Mouse (Mus musculus) large intestine, adult 2 months (tissue): ENCODE measurements at regions not wholly inside any gene's neighbourhood (a gene's known extent, or its start where the extent isn't known, plus 50 kb on each side); places are given as distances from the start of the nearest gene placed in this dataset.
"Not testable (repeated sequence)": the region's sequence is repeated elsewhere in the genome, so short reads cannot be mapped to it uniquely, and the experiment has no call there.

Experiments used
- DNase-seq: peaks from one replicate; pipeline ENCODE4 v3.0.0-alpha.2; 2012; ENCODE audit warnings: low read depth, low spot score
- WGBS: fragments of 180-500 bp; shearing (Covaris S2); methylation state at CpG from one replicate; pipeline ENCODE4 v1.1.7; 2018; 5-methylcytosine and 5-hydroxymethylcytosine counted together

GRCm38 (mm10) chr3:128471111-128471510 is 575.0 kb upstream of the Fam241a start:
- peak; percentile 2 for DNase-seq
- WGBS: 34% methylated on average over 3 of the region's 3 CpGs

- no peak for DNase-seq
Observed at GRCm38 (mm10) chr3:128429706-128430105, 533.6 kb upstream of the Fam241a start.

- DNase-seq: no peak
- WGBS: 51% methylated on average over 2 of the region's 2 CpGs
Observed at GRCm38 (mm10) chr3:128415568-128415967, 519.4 kb upstream of the Fam241a start.

- no peak for DNase-seq
- WGBS: 61% methylated on average over 1 of the region's 1 CpGs
Observed at GRCm38 (mm10) chr3:128413481-128413880, 517.4 kb upstream of the Fam241a start.

- no peak for DNase-seq
Observed at GRCm38 (mm10) chr3:128412157-128412556, 516.0 kb upstream of the Fam241a start.

GRCm38 (mm10) chr3:128394805-128395204 is 498.7 kb upstream of the Fam241a start:
- 84% methylated on average over 3 of the region's 3 CpGs for WGBS
- no peak for DNase-seq

- no peak for DNase-seq
- WGBS: 85% methylated on average over 4 of the region's 4 CpGs
Observed at GRCm38 (mm10) chr3:128380579-128380978, 484.5 kb upstream of the Fam241a start.

GRCm38 (mm10) chr3:128369521-128370127 is 473.5 kb upstream of the Fam241a start:
- DNase-seq: no peak
- WGBS: 30% methylated on average over 5 of the region's 5 CpGs

- WGBS: 77% methylated on average over 2 of the region's 2 CpGs
- DNase-seq: no peak
Observed at GRCm38 (mm10) chr3:128362310-128362709, 466.2 kb upstream of the Fam241a start.

GRCm38 (mm10) chr3:128349123-128349522 is 453.0 kb upstream of the Fam241a start:
- 9% methylated on average over 2 of the region's 2 CpGs for WGBS
- DNase-seq: not testable (repeated sequence)

GRCm38 (mm10) chr3:128347782-128348574 is 451.9 kb upstream of the Fam241a start:
- WGBS: 37% methylated on average over 8 of the region's 8 CpGs
- no peak for DNase-seq

- no peak for DNase-seq
- 59% methylated on average over 2 of the region's 2 CpGs for WGBS
Observed at GRCm38 (mm10) chr3:128337508-128337907, 441.4 kb upstream of the Fam241a start.

GRCm38 (mm10) chr3:128337031-128337430 is 440.9 kb upstream of the Fam241a start:
- peak; percentile 32 for DNase-seq
- WGBS: 11% methylated on average over 5 of the region's 5 CpGs

GRCm38 (mm10) chr3:128327677-128328076 is 431.6 kb upstream of the Fam241a start:
- no peak for DNase-seq
- WGBS: 74% methylated on average over 5 of the region's 5 CpGs

GRCm38 (mm10) chr3:128301312-128301711 is 405.2 kb upstream of the Fam241a start:
- DNase-seq: no peak
- WGBS: 86% methylated on average over 4 of the region's 4 CpGs

GRCm38 (mm10) chr3:128298110-128298509 is 402.0 kb upstream of the Fam241a start:
- 64% methylated on average over 9 of the region's 9 CpGs for WGBS

GRCm38 (mm10) chr3:128287846-128288245 is 391.7 kb upstream of the Fam241a start:
- 49% methylated on average over 4 of the region's 4 CpGs for WGBS
- no peak for DNase-seq

More at GRCm38 (mm10) chr3:128298110-128298509, 402.0 kb upstream of the Fam241a start:
- no peak for DNase-seq

GRCm38 (mm10) chr3:128285214-128285613 is 389.1 kb upstream of the Fam241a start:
- 48% methylated on average over 6 of the region's 6 CpGs for WGBS
- no peak for DNase-seq

GRCm38 (mm10) chr3:128280626-128281025 is 384.5 kb upstream of the Fam241a start:
- WGBS: 90% methylated on average over 4 of the region's 4 CpGs
- no peak for DNase-seq

- no peak for DNase-seq
- WGBS: 44% methylated on average over 6 of the region's 6 CpGs
Observed at GRCm38 (mm10) chr3:128270576-128270975, 374.5 kb upstream of the Fam241a start.

GRCm38 (mm10) chr3:128261208-128261607 is 365.1 kb upstream of the Fam241a start:
- no peak for DNase-seq
- 75% methylated on average over 2 of the region's 2 CpGs for WGBS
